Mouse (Mus musculus) liver, postnatal 0 days (tissue): ENCODE results near the gene Lama5.
"Not testable (repeated sequence)": the region's sequence is repeated elsewhere in the genome, so short reads cannot be mapped to it uniquely, and the experiment has no call there.

Experiments used
- CTCF ChIP-seq: sonication (generic); IDR thresholded peaks from 2 replicates; pipeline ENCODE4 v1.5.1; 2016; ENCODE audit warnings: antibody characterized with exemption, low read depth
- EP300 ChIP-seq: IDR thresholded peaks from 2 replicates; pipeline ENCODE4 v1.6.1; 2016; ENCODE audit warnings: antibody characterized with exemption, low read depth, mild to moderate bottlenecking

DNA sequence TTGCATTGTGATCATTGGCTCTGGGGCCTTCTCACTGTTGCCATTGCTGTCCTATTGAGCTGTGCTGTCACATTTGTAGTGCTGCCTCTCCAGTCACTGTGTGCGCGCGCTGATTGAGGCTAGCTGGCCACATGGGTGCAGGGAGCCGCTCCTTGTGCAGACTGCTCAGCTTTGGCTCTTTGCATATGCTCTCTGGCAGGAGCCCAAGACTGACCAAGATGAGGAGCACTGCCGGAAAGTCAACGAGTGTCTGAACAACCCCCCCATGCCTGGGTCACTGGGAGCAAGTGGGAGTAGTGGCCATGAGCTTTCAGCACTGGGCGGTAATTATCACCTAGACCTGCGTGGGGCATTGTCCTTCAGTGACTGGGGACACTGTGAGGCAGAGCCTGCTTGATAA is 51.9 kb downstream of the Lama5 start:
- TF ChIP-seq EP300, CTCF: not testable (repeated sequence)
